Mouse (Mus musculus): ENCODE measurements at regions not wholly inside any gene's neighbourhood (a gene's known extent, or its start where the extent isn't known, plus 50 kb on each side); places are given as distances from the start of the nearest gene placed in this dataset.

- TF ChIP-seq POLR2A (IDR thresholded peaks at IDR 0.05; ENCODE audit: extremely low read depth, insufficient read depth, low read length) = no peak
- TF ChIP-seq CTCF (IDR thresholded peaks at IDR 0.05; ENCODE audit: extremely low read depth, insufficient read depth, low read length) = no peak
These were observed 634.7 kb upstream of the Adgrl2 start for GRCm38 (mm10) chr3:149625066-149625465.

Data from cortical plate, adult 2 months (tissue).